Comparison of ENCODE assay signal across 17 mouse cellular contexts in genomic region chr19:53303382-53303781, GRCm38 (mm10).
"Had no signal": no experiment of that assay in that cellular context is flagged by ENCODE, and none has a peak within 500 bp of the region (broad histone marks: within the 10 kb centered on the region; RNA-seq: fewer than 3 reads in every experiment).

No protein-coding gene starts in this region.

- H3K4me3 ChIP-seq: layer of hippocampus, adult 2 months; limb, embryonic 12.5 days; lung, embryonic 15.5 days; myocyte; neural tube, embryonic 15.5 days; stomach, embryonic 15.5 days had no signal

- H3K27me3 ChIP-seq: limb, embryonic 12.5 days; lung, embryonic 15.5 days; neural tube, embryonic 15.5 days; stomach, embryonic 15.5 days had no signal

- H3K36me3 ChIP-seq: limb, embryonic 12.5 days; lung, embryonic 15.5 days; neural tube, embryonic 15.5 days; stomach, embryonic 15.5 days had no signal

- H3K9me3 ChIP-seq: limb, embryonic 12.5 days; lung, embryonic 15.5 days; neural tube, embryonic 15.5 days; stomach, embryonic 15.5 days had no signal

- DNase-seq: kidney, adult 18-20 months; kidney, postnatal 10 days; kidney, postnatal 4 days; lung, postnatal 14 days; retina, postnatal 1 day; right cerebral cortex, postnatal 4 days; thymus, adult 2 months; thymus, postnatal 25 days had no signal

- H3K27ac ChIP-seq: layer of hippocampus, adult 2 months; limb, embryonic 12.5 days; lung, embryonic 15.5 days; macrophage; neural tube, embryonic 15.5 days; stomach, embryonic 15.5 days had no signal

- ATAC-seq: midbrain, embryonic 16.5 days had no signal

- H3K9ac ChIP-seq: limb, embryonic 12.5 days; lung, embryonic 15.5 days; neural tube, embryonic 15.5 days; stomach, embryonic 15.5 days had no signal

- H3K4me1 ChIP-seq: lung, embryonic 15.5 days had no signal

- H3K4me2 ChIP-seq: limb, embryonic 12.5 days; lung, embryonic 15.5 days; midbrain, embryonic 11.5 days; neural tube, embryonic 15.5 days; stomach, embryonic 15.5 days had no signal
